Comparison of ENCODE assay signal across 17 mouse cellular contexts in genomic region chr8:58234220-58234619, GRCm38 (mm10).
DNase-seq lines count a peak whose midpoint lies in the region; ATAC-seq and TF ChIP-seq lines count a peak whose summit lies in the region.
"Had no signal": no experiment of that assay in that cellular context is flagged by ENCODE, and none has a peak within 500 bp of the region (broad histone marks: within the 10 kb centered on the region; RNA-seq: fewer than 3 reads in every experiment).

No protein-coding gene starts in this region.

- no peak for DNase-seq in forebrain, postnatal 0 days
- DNase-seq in left cerebral cortex, postnatal 4 days = peak; percentile 9
- DNase-seq in left cerebral cortex, postnatal 36 days (ENCODE audit: low spot score in 2 of 2) = no peak
- DNase-seq in ES-E14 (ENCODE audit: low read depth, low spot score) = peak; percentile 30
- peak; percentile 15 for DNase-seq in embryo, embryonic 9.5 days (ENCODE audit: extremely low spot score)
- no peak for DNase-seq in thymus, postnatal 25 days
- no peak for DNase-seq in gastrocnemius, postnatal 10 days
- DNase-seq: cerebellum, adult 11-12 months; gastrocnemius, postnatal 36 days; kidney, postnatal 10 days; lung, adult 2 months had no signal

- no peak overlapping the region for H3K4me2 ChIP-seq in forebrain, embryonic 12.5 days
- H3K4me2 ChIP-seq in forebrain, postnatal 0 days (ENCODE audit: low read depth) = no peak overlapping the region
- H3K4me2 ChIP-seq: embryonic facial prominence, embryonic 13.5 days; forebrain, embryonic 13.5 days; limb, embryonic 15.5 days had no signal

- peak; percentile 17; the same call in 1 of the 2 replicates for ATAC-seq in forebrain, embryonic 12.5 days (ENCODE audit: low FRiP score)
- ATAC-seq in forebrain, postnatal 0 days = no peak
- ATAC-seq: forebrain, embryonic 13.5 days; hindbrain, embryonic 16.5 days had no signal

- intact Hi-C loops in left cerebral cortex, postnatal 4 days (cut with DNase I) = no loop called here
- intact Hi-C loops in left cerebral cortex, postnatal 36 days (cut with DNase I) = no loop called here

- no peak overlapping the region for H3K9ac ChIP-seq in forebrain, embryonic 12.5 days
- no peak overlapping the region for H3K9ac ChIP-seq in forebrain, postnatal 0 days
- no peak overlapping the region for H3K9ac ChIP-seq in ES-E14 (ENCODE audit: insufficient read depth, low read depth, low read length, poor library complexity, severe bottlenecking)
- H3K9ac ChIP-seq: embryonic facial prominence, embryonic 13.5 days; forebrain, embryonic 13.5 days; limb, embryonic 15.5 days had no signal

- in situ Hi-C loops in ES-E14 (cut with MboI; ENCODE audit: low sequenced_read_pairs in 2 of 2, unreplicated experiment in 2 of 2) = no loop called here

- no peak for TF ChIP-seq CTCF in forebrain, postnatal 0 days (IDR thresholded peaks at IDR 0.05; ENCODE audit: low read depth)

- H3K27me3 ChIP-seq in forebrain, embryonic 12.5 days = no peaks in the 10 kb centered on the region
- H3K27me3 ChIP-seq in forebrain, postnatal 0 days (ENCODE audit: insufficient read depth, low read length) = no peaks in the 10 kb centered on the region
- H3K27me3 ChIP-seq: embryonic facial prominence, embryonic 13.5 days; forebrain, embryonic 13.5 days; limb, embryonic 15.5 days; megakaryocyte, embryonic 14.5 days had no signal

- no peaks in the 10 kb centered on the region for H3K36me3 ChIP-seq in forebrain, embryonic 12.5 days (replicated peaks)
- no peaks in the 10 kb centered on the region for H3K36me3 ChIP-seq in forebrain, postnatal 0 days (ENCODE audit: insufficient read depth)
- H3K36me3 ChIP-seq in ES-E14 (ENCODE audit: control insufficient read depth, insufficient read depth, low read length, poor library complexity, severe bottlenecking) = no peaks in the 10 kb centered on the region
- H3K36me3 ChIP-seq: embryonic facial prominence, embryonic 13.5 days; limb, embryonic 15.5 days had no signal

- H3K9me3 ChIP-seq in forebrain, embryonic 12.5 days = no peaks in the 10 kb centered on the region
- no peaks in the 10 kb centered on the region for H3K9me3 ChIP-seq in forebrain, postnatal 0 days (ENCODE audit: low read length)
- H3K9me3 ChIP-seq in ES-E14 (ENCODE audit: control insufficient read depth, insufficient read depth, low read depth, low read length) = no peaks in the 10 kb centered on the region
- H3K9me3 ChIP-seq: embryonic facial prominence, embryonic 13.5 days; forebrain, embryonic 13.5 days; limb, embryonic 15.5 days; megakaryocyte, embryonic 14.5 days had no signal

- H3K4me1 ChIP-seq in forebrain, embryonic 12.5 days = no peaks in the 10 kb centered on the region
- no peaks in the 10 kb centered on the region for H3K4me1 ChIP-seq in forebrain, postnatal 0 days (ENCODE audit: insufficient read depth)
- H3K4me1 ChIP-seq in ES-E14 (ENCODE audit: control insufficient read depth in 2 of 2, insufficient read depth in 2 of 2, low read length in 2 of 2, poor library complexity in 1 of 2) = no peaks in the 10 kb centered on the region
- H3K4me1 ChIP-seq: embryonic facial prominence, embryonic 13.5 days; forebrain, embryonic 13.5 days; limb, embryonic 15.5 days; megakaryocyte, embryonic 14.5 days had no signal

- H3K27ac ChIP-seq in forebrain, embryonic 12.5 days = no peak overlapping the region
- H3K27ac ChIP-seq in forebrain, postnatal 0 days (ENCODE audit: low read depth, low read length) = no peak overlapping the region
- no peak overlapping the region for H3K27ac ChIP-seq in ES-E14 (ENCODE audit: insufficient read depth, low read depth, low read length, poor library complexity, severe bottlenecking)
- H3K27ac ChIP-seq: embryonic facial prominence, embryonic 13.5 days; forebrain, embryonic 13.5 days; limb, embryonic 15.5 days had no signal

- no peak overlapping the region for H3K4me3 ChIP-seq in forebrain, embryonic 12.5 days (replicated peaks)
- no peak overlapping the region for H3K4me3 ChIP-seq in forebrain, postnatal 0 days (ENCODE audit: low read depth, low read length)
- no peak overlapping the region for H3K4me3 ChIP-seq in ES-E14 (ENCODE audit: insufficient read depth in 1 of 2, low read depth in 1 of 2, low read length in 2 of 2, poor library complexity in 1 of 2, severe bottlenecking in 1 of 2)
- H3K4me3 ChIP-seq: embryonic facial prominence, embryonic 13.5 days; forebrain, embryonic 13.5 days; limb, embryonic 15.5 days; megakaryocyte, embryonic 14.5 days had no signal

- 15% methylated on average over 2 of the region's 2 CpGs for WGBS in forebrain, embryonic 12.5 days
- WGBS in forebrain, postnatal 0 days = 31% methylated on average over 2 of the region's 2 CpGs

TF ChIP-seq in ES-E14, 5 proteins besides CTCF, POLR2A, EP300 and RAD21:
- TF ChIP-seq MAFK (IDR thresholded peaks at IDR 0.05; ENCODE audit: insufficient read depth, low read depth, low read length) (no peak), ZC3H11A (IDR thresholded peaks at IDR 0.05; ENCODE audit: borderline replicate concordance, low read depth, low read length) (peak; percentile 30; the same call in 1 of the 2 replicates)

Comparison
In these comparisons a context has a peak if more than half of its experiments do, and no peak if none do; other contexts are left out.
1. DNase-seq: peak in left cerebral cortex, postnatal 4 days (single experiment), ES-E14 (single experiment) and embryo, embryonic 9.5 days (single experiment); none in forebrain, postnatal 0 days (single experiment), left cerebral cortex, postnatal 36 days (0 of 2), thymus, postnatal 25 days (single experiment) and gastrocnemius, postnatal 10 days (single experiment).